Mouse (Mus musculus) MEL (cell line): ENCODE results near the gene Hoxd13. TPM values are rescaled to one million over a fixed set of nuclear protein-coding genes. Genes with fewer than 3 reads are reported as not detected.

Source experiments
- DNase-seq: peaks from one replicate; pipeline ENCODE4 v3.0.0; 2011; ENCODE audit warnings: low read depth, low spot score
- H3K27ac ChIP-seq: 2 replicates; pipeline ENCODE4 v1.5.1; 2012; ENCODE audit warnings: low read depth, mild to moderate bottlenecking, control low read depth, low read length, moderate library complexity; ENCODE audit not compliant: control insufficient read depth
- H3K27me3 ChIP-seq, 2 experiments: fragments of 150-350 bp in 1 of 2; sonication (generic) in 1 of 2; 2 replicates each; pipeline ENCODE4 v1.6.1; 2012; ENCODE audit warnings: low read length in 2 of 2, mild to moderate bottlenecking in 2 of 2, improper control_type of control experiment in 1 of 2, moderate library complexity in 1 of 2; ENCODE audit not compliant: insufficient read depth in 2 of 2, control insufficient read depth in 1 of 2
- H3K36me3 ChIP-seq, 2 experiments: 2 replicates each; pipeline ENCODE4 v1.6.1; 2012 to 2014; ENCODE audit warnings: low read length in 2 of 2, improper control_type of control experiment in 1 of 2, inconsistent platforms in 1 of 2, mild to moderate bottlenecking in 1 of 2; ENCODE audit not compliant: insufficient read depth in 2 of 2, control insufficient read depth in 1 of 2
- H3K4me1 ChIP-seq, 2 experiments: fragments of 150-350 bp in 1 of 2; sonication (generic) in 1 of 2; 2 replicates each; pipeline ENCODE4 v1.6.1; 2012; ENCODE audit warnings: low read length in 2 of 2, improper control_type of control experiment in 1 of 2, mild to moderate bottlenecking in 1 of 2; ENCODE audit not compliant: insufficient read depth in 2 of 2, control insufficient read depth in 1 of 2
- H3K4me3 ChIP-seq, 2 experiments: fragments of 150-350 bp in 1 of 2; sonication (generic) in 1 of 2; 2 replicates each; pipeline ENCODE4 v1.5.1; 2012; ENCODE audit warnings: low read depth in 2 of 2, low read length in 2 of 2, mild to moderate bottlenecking in 2 of 2, moderate library complexity in 2 of 2, control low read depth in 1 of 2, improper control_type of control experiment in 1 of 2; ENCODE audit not compliant: control insufficient read depth in 1 of 2, insufficient read depth in 1 of 2
- H3K79me2 ChIP-seq: 2 replicates; pipeline ENCODE4 v1.6.1; 2012; ENCODE audit warnings: mild to moderate bottlenecking, low read length, moderate library complexity; ENCODE audit not compliant: control insufficient read depth, poor library complexity, insufficient read depth
- H3K9ac ChIP-seq: 2 replicates; pipeline ENCODE4 v1.6.1; 2012; ENCODE audit warnings: low read depth, mild to moderate bottlenecking, control low read depth, low read length, moderate library complexity; ENCODE audit not compliant: control insufficient read depth, poor library complexity, severe bottlenecking
- H3K9me3 ChIP-seq: fragments of 150-350 bp; sonication (generic); replicated peaks from 2 replicates; pipeline ENCODE4 v1.6.1; 2012; ENCODE audit warnings: mild to moderate bottlenecking, low read length, improper control_type of control experiment, moderate library complexity; ENCODE audit not compliant: insufficient read depth
- BHLHE40 ChIP-seq: IDR thresholded peaks from 2 replicates; pipeline ENCODE4 v1.6.1; 2012; ENCODE audit warnings: low read depth, mild to moderate bottlenecking, inconsistent platforms, low read length, improper control_type of control experiment, borderline replicate concordance
- CHD1 ChIP-seq: IDR thresholded peaks from 2 replicates; pipeline ENCODE4 v1.6.1; 2012; ENCODE audit warnings: low read depth, mild to moderate bottlenecking, inconsistent platforms, low read length, improper control_type of control experiment
- CHD2 ChIP-seq: IDR thresholded peaks from 2 replicates; pipeline ENCODE4 v1.6.1; 2011; ENCODE audit warnings: low read length, improper control_type of control experiment
- CTCF ChIP-seq, 3 experiments: IDR thresholded peaks in 2 of 3; conservative IDR thresholded peaks in 1 of 3; 2 replicates each; pipeline ENCODE4 v1.5.1; 2011 to 2012; ENCODE audit warnings: low read length in 3 of 3, low read depth in 2 of 3, mild to moderate bottlenecking in 2 of 3, improper control_type of control experiment in 1 of 3, inconsistent platforms in 1 of 3, mixed read lengths in 1 of 3, moderate library complexity in 1 of 3; ENCODE audit not compliant: control insufficient read depth in 1 of 3, insufficient read depth in 1 of 3, poor library complexity in 1 of 3, severe bottlenecking in 1 of 3
- ELF1 ChIP-seq: IDR thresholded peaks from 2 replicates; pipeline ENCODE4 v1.6.1; 2014; ENCODE audit warnings: low read depth, mild to moderate bottlenecking, inconsistent platforms, low read length, improper control_type of control experiment, moderate library complexity
- EP300 ChIP-seq, 2 experiments: IDR thresholded peaks; 2 replicates each; pipeline ENCODE4 v1.6.1; 2011; ENCODE audit warnings: improper control_type of control experiment in 2 of 2, low read length in 2 of 2, low read depth in 1 of 2, mild to moderate bottlenecking in 1 of 2
- ETS1 ChIP-seq: IDR thresholded peaks from 2 replicates; pipeline ENCODE4 v1.6.1; 2012; ENCODE audit warnings: low read depth, mild to moderate bottlenecking, inconsistent platforms, low read length, improper control_type of control experiment, moderate library complexity
- GABPA ChIP-seq: IDR thresholded peaks from 2 replicates; pipeline ENCODE4 v1.6.1; 2012; ENCODE audit warnings: low read depth, mild to moderate bottlenecking, inconsistent platforms, low read length, improper control_type of control experiment, moderate library complexity
- HCFC1 ChIP-seq: IDR thresholded peaks from 2 replicates; pipeline ENCODE4 v1.6.1; 2012; ENCODE audit warnings: low read depth, mild to moderate bottlenecking, inconsistent platforms, low read length, improper control_type of control experiment, moderate library complexity
- JUND ChIP-seq: IDR thresholded peaks from 2 replicates; pipeline ENCODE4 v1.6.1; 2011; ENCODE audit warnings: low read depth, mild to moderate bottlenecking, improper control_type of control experiment, low read length
- MAFK ChIP-seq: IDR thresholded peaks from 2 replicates; pipeline ENCODE4 v1.6.1; 2011; ENCODE audit warnings: low read depth, mild to moderate bottlenecking, low read length, improper control_type of control experiment, borderline replicate concordance
- MAZ ChIP-seq: IDR thresholded peaks from 2 replicates; pipeline ENCODE4 v1.6.1; 2012; ENCODE audit warnings: low read depth, mild to moderate bottlenecking, inconsistent platforms, low read length, improper control_type of control experiment
- NRF1 ChIP-seq: IDR thresholded peaks from 2 replicates; pipeline ENCODE4 v1.6.1; 2014; ENCODE audit warnings: low read depth, mild to moderate bottlenecking, inconsistent platforms, low read length, improper control_type of control experiment, moderate library complexity; ENCODE audit not compliant: poor library complexity, insufficient read depth, severe bottlenecking
- POLR2AphosphoS2 ChIP-seq: IDR thresholded peaks from 2 replicates; pipeline ENCODE4 v1.6.1; 2011; ENCODE audit warnings: low read length, improper control_type of control experiment
- RAD21 ChIP-seq: IDR thresholded peaks from 2 replicates; pipeline ENCODE4 v1.6.1; 2011; ENCODE audit warnings: mild to moderate bottlenecking, low read depth, low read length, improper control_type of control experiment
- RCOR1 ChIP-seq: IDR thresholded peaks from 2 replicates; pipeline ENCODE4 v1.6.1; 2012; ENCODE audit warnings: low read depth, mild to moderate bottlenecking, inconsistent platforms, low read length, improper control_type of control experiment
- SMC3 ChIP-seq: IDR thresholded peaks from 2 replicates; pipeline ENCODE4 v1.6.1; 2011; ENCODE audit warnings: low read depth, low read length, improper control_type of control experiment
- TAL1 ChIP-seq: IDR thresholded peaks from 2 replicates; pipeline ENCODE4 v1.6.1; 2012; ENCODE audit warnings: mild to moderate bottlenecking, inconsistent platforms, low read length, moderate library complexity, mixed read lengths
- TCF12 ChIP-seq: IDR thresholded peaks from 2 replicates; pipeline ENCODE4 v1.6.1; 2014; ENCODE audit warnings: low read depth, mild to moderate bottlenecking, inconsistent platforms, low read length, improper control_type of control experiment, moderate library complexity
- UBTF ChIP-seq: IDR thresholded peaks from 2 replicates; pipeline ENCODE4 v1.6.1; 2012; ENCODE audit warnings: low read depth, mild to moderate bottlenecking, inconsistent platforms, low read length, improper control_type of control experiment, moderate library complexity, borderline replicate concordance; ENCODE audit not compliant: insufficient read depth
- USF1 ChIP-seq: IDR thresholded peaks from 2 replicates; pipeline ENCODE4 v1.6.1; 2014; ENCODE audit warnings: low read depth, mild to moderate bottlenecking, inconsistent platforms, low read length, improper control_type of control experiment, moderate library complexity
- polyA plus RNA-seq, 2 experiments: library from polyadenylated mRNA; stranded (reverse) in 1 of 2; unstranded in 1 of 2; fragments of >175 nt in 1 of 2; fragments of >200 nt in 1 of 2; gene quantifications; 2 replicates each; pipeline versions ENCODE4 v1.2.1 to v1.2.4; 2012; ENCODE audit warnings: low replicate concordance in 2 of 2, low read depth in 1 of 2; ENCODE audit not compliant: insufficient read length in 2 of 2, insufficient read depth in 1 of 2, missing spikeins in 1 of 2
- total RNA-seq: library from RNA; depleted of rRNA; stranded (reverse); fragments of 300-350 nt; gene quantifications from 2 replicates; pipeline ENCODE4 v1.2.3, GENCODE M21; 2012

Hoxd13 gene
- total and polyA plus RNA-seq, 3 experiments, result not detected

GRCm38 (mm10) chr2:74686988-74687697 lies 19.0 kb downstream of the Hoxd13 start:
- Histone ChIP-seq H3K36me3 (no peaks in the 10 kb centered on the region), H3K27me3 (peaks cover 0 to 2% of the 10 kb centered on the region in 2 experiments; a peak in 3 of 4 replicates), H3K9ac (no peak overlapping the region), H3K9me3 (no peaks in the 10 kb centered on the region), H3K4me3 (no peak overlapping the region), H3K27ac (no peak overlapping the region), H3K4me1 (no peaks in the 10 kb centered on the region), H3K79me2 (no peaks in the 10 kb centered on the region)
- no peak for TF ChIP-seq POLR2AphosphoS2
- TF ChIP-seq BHLHE40, result no peak
- DNase-seq, result no peak

GRCm38 (mm10) chr2:74687698-74688555 lies 19.8 kb downstream of the Hoxd13 start:
- Histone ChIP-seq H3K36me3 (no peaks in the 10 kb centered on the region), H3K79me2 (no peaks in the 10 kb centered on the region), H3K4me1 (no peaks in the 10 kb centered on the region), H3K27ac (no peak overlapping the region), H3K4me3 (no peak overlapping the region), H3K9me3 (no peaks in the 10 kb centered on the region), H3K27me3 (peaks cover 0 to 2% of the 10 kb centered on the region in 2 experiments; a peak in 3 of 4 replicates), H3K9ac (no peak overlapping the region)
- DNase-seq, result no peak
- TF ChIP-seq CHD2 (no peak), ELF1 (no peak), MAFK (no peak), TCF12 (no peak), TAL1 (no peak), POLR2AphosphoS2 (no peak), CHD1 (no peak), UBTF (no peak), USF1 (no peak), ETS1 (no peak), CTCF (IDR thresholded peaks at IDR 0.05 in 2 of 3, conservative IDR thresholded peaks at IDR 0.05 in 1 of 3; ENCODE audit: control insufficient read depth in 1 of 3, insufficient read depth in 1 of 3, low read depth in 2 of 3, low read length in 3 of 3, poor library complexity in 1 of 3, severe bottlenecking in 1 of 3) (no peak), RCOR1 (no peak), MAZ (no peak), JUND (no peak), GABPA (no peak), RAD21 (no peak), EP300 (IDR thresholded peaks at IDR 0.05; ENCODE audit: low read depth in 1 of 2, low read length in 2 of 2) (no peak), SMC3 (no peak), HCFC1 (no peak), NRF1 (no peak)
